Mouse (Mus musculus) midbrain, embryonic 13.5 days (tissue): Measurements from ENCODE around the gene Gcdh. TPM values are rescaled to one million over a fixed set of nuclear protein-coding genes. Genes with fewer than 3 reads are reported as not detected.

ENCODE experiments used
- ATAC-seq: fragments of 200-750 bp; cut with Nextera tagmentation; 2 replicates; pipeline ENCODE4 v1.8.0; 2017; ENCODE audit warnings: mild to moderate bottlenecking, moderate TSS enrichment, moderate library complexity
- H3K27ac ChIP-seq: fragments of 300-500 bp; sonication (generic); 2 replicates; pipeline ENCODE4 v1.5.1; 2015; ENCODE audit warnings: inconsistent platforms, mild to moderate bottlenecking, moderate library complexity
- H3K27me3 ChIP-seq: fragments of 300-500 bp; sonication (generic); 2 replicates; pipeline ENCODE4 v1.6.1; 2015; ENCODE audit warnings: mild to moderate bottlenecking, inconsistent platforms
- H3K36me3 ChIP-seq: fragments of 300-500 bp; sonication (generic); 2 replicates; pipeline ENCODE4 v1.6.1; 2015; ENCODE audit warnings: mild to moderate bottlenecking, inconsistent platforms
- H3K4me1 ChIP-seq: fragments of 300-500 bp; sonication (generic); replicated peaks from 2 replicates; pipeline ENCODE4 v1.6.1; 2015; ENCODE audit warnings: inconsistent platforms
- H3K4me2 ChIP-seq: fragments of 300-500 bp; sonication (generic); replicated peaks from 2 replicates; pipeline ENCODE4 v1.6.1; 2015; ENCODE audit warnings: moderate library complexity, mild to moderate bottlenecking, inconsistent platforms
- H3K4me3 ChIP-seq: fragments of 300-500 bp; sonication (generic); replicated peaks from 2 replicates; pipeline ENCODE4 v1.5.1; 2015; ENCODE audit warnings: mild to moderate bottlenecking, inconsistent platforms
- H3K9ac ChIP-seq: fragments of 300-500 bp; sonication (generic); replicated peaks from 2 replicates; pipeline ENCODE4 v1.6.1; 2015; ENCODE audit warnings: mild to moderate bottlenecking, inconsistent platforms
- H3K9me3 ChIP-seq: fragments of 300-500 bp; sonication (generic); 2 replicates; pipeline ENCODE4 v1.6.1; 2016; ENCODE audit warnings: mild to moderate bottlenecking, inconsistent platforms
- WGBS: fragments of 180-500 bp; shearing (Covaris S2); methylation state at CpG from one replicate; pipeline ENCODE4 v1.1.7; 2015; 5-methylcytosine and 5-hydroxymethylcytosine counted together
- polyA plus RNA-seq: library from polyadenylated mRNA; unstranded; fragments of >200 nt; fragmentation: Nextera tagmentation; extraction: Ambion mirVana; gene quantifications from 2 replicates; pipeline ENCODE4 v1.2.1, GENCODE M21; 2015

The Gcdh gene
- 31.7 and 34.3 TPM in 2 replicates for polyA plus RNA-seq

GRCm38 (mm10) chr8:84893709-84894134 is at the start of gene Gcdh:
Gene Gcdh (minus strand): TSS chr8:84893921.
- under 1% methylated on average over 11 of the region's 11 CpGs for WGBS
- Histone ChIP-seq H3K4me2 (peak within 1 kb of the TSS; percentile 71), H3K4me3 (peak within 1 kb of the TSS; percentile 57), H3K27ac (peak within 1 kb of the TSS; percentile 10; the same call in 1 of the 2 replicates), H3K4me1 (peaks cover 19% of the 10 kb centered on the region), H3K9ac (peak within 1 kb of the TSS; percentile 76), H3K36me3 (peaks cover 22% of the 10 kb centered on the region), H3K9me3 (no peaks in the 10 kb centered on the region), H3K27me3 (no peaks in the 10 kb centered on the region)
- ATAC-seq, result peak; percentile 99

DNA sequence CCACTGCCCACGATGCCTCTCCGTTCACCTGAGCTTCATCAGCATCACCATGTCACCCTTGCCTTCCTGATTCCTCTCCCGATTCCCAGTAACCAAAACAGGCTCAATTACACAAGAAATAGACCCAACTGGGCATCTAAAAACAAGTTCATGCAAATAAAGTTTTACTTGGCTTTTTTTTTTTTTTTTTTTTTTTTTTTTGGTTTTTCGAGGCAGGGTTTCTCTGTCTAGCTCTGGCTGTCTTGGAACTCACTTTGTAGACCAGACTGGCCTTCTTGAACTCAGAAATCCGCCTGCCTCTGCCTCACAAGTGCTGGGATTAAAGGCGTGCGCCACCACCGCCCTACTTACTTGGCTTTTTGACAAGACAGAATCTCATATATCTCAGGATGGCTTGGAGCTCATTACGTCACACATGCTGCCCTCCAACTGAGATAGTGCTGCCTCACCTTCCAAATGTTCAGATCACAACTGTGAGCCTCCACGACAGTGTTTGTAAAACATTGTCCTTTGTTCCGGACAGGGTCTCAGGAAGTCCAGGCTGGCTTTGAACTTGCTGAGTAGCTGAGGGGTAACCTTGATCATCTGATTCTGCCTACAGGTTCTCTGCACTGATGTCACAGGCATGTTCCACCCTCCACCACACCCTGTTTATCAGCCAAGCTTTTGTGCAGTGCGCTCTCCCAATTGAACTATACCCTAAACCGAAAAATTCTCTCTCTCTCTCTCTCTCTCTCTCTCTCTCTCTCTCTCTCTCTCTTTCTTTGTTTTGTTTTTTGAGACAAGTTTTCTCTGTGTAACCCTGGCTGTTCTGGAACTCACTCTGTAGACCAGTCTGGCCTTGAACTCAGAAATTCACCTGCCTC is 44.1 kb upstream of the Gcdh start:
- H3K9ac ChIP-seq, result peak overlapping the region; percentile 98
- H3K4me1 ChIP-seq, result peaks cover 38% of the 10 kb centered on the region
- H3K27ac ChIP-seq, result peak overlapping the region; percentile 97
- H3K9me3 ChIP-seq, result no peaks in the 10 kb centered on the region
- H3K27me3 ChIP-seq, result peaks cover 23% of the 10 kb centered on the region
- H3K4me3 ChIP-seq, result peak overlapping the region; percentile 89
- no peak for ATAC-seq
- peaks cover 6% of the 10 kb centered on the region for H3K36me3 ChIP-seq
- H3K4me2 ChIP-seq, result peak overlapping the region; percentile 73
- 69% methylated on average over 13 of the region's 13 CpGs for WGBS

DNA sequence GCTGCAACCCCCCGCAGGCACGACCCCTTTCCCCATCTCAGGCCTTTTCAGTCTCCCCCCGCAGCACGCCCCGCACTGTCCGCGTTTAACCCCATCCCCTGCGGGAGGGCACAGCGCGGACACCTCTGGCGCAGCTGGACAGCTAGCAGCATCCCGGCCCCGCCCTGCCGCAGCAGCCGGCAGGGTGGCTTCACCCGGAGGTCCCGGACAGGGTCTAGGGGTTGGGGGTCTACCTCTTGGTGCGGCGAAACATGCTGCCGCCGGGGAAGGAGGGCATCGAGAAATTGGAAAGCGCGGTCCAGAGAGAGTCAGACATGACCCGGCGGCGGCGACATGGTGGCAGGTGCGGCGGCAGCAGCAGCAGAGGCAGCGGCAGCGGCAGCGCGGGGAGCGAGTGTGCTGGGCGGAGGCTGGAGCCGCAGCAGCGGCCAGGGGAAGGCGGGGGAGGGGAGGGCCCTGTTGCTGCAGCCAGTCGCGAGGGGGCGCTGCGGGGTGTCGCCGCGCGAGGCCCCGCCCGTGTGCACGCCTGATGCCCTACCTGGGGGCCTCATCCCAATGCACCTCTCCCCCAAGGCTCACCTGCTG is 43.3 kb upstream of the Gcdh start, which contains the start of gene Mast1:
Gene Mast1 (minus strand): TSS at position 398 of the 585 bp plus-strand sequence.
- Histone ChIP-seq H3K4me1 (peaks cover 38% of the 10 kb centered on the region), H3K36me3 (peaks cover 14% of the 10 kb centered on the region), H3K27me3 (peaks cover 24% of the 10 kb centered on the region), H3K4me2 (peak within 1 kb of the TSS; percentile 73), H3K27ac (peak within 1 kb of the TSS; percentile 97), H3K4me3 (peak within 1 kb of the TSS; percentile 89), H3K9me3 (no peaks in the 10 kb centered on the region), H3K9ac (peak within 1 kb of the TSS; percentile 98)
- WGBS, result under 1% methylated on average over 49 of the region's 50 CpGs
- peak; percentile 73 for ATAC-seq

- 14% methylated on average over 23 of the region's 23 CpGs for WGBS
- peaks cover 38% of the 10 kb centered on the region for H3K4me1 ChIP-seq
- H3K4me3 ChIP-seq, result peak overlapping the region; percentile 89
- peak overlapping the region; percentile 98 for H3K9ac ChIP-seq
- H3K9me3 ChIP-seq, result no peaks in the 10 kb centered on the region
- peaks cover 21% of the 10 kb centered on the region for H3K36me3 ChIP-seq
- H3K4me2 ChIP-seq, result peak overlapping the region; percentile 73
- peak; percentile 59 for ATAC-seq
- peaks cover 26% of the 10 kb centered on the region for H3K27me3 ChIP-seq
- peak overlapping the region; percentile 97 for H3K27ac ChIP-seq
These were observed 42.6 kb upstream of the Gcdh start for GRCm38 (mm10) chr8:84936041-84936961.

DNA sequence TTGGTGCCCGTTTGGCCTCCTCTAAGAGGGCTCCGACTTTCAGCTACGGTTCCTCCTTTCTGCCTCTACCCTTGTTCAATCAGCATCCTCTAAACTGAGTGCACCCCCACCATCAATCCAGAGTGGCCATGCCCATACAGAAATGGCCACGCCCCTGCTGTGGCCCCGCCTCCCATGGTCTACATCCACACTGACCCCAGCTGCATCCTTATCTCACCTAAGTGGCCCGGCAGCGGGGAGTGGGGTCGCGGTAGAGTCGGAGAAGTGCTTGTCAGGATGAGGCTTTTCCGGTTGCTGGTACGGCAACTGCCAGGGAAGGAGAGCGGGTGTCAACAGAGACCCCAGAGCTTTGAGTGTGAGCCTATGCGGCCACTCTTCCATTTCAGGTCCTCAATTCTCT is 41.8 kb upstream of the Gcdh start:
- H3K36me3 ChIP-seq, result peaks cover 26% of the 10 kb centered on the region
- peak overlapping the region; percentile 98 for H3K9ac ChIP-seq
- H3K4me1 ChIP-seq, result peaks cover 38% of the 10 kb centered on the region
- H3K27ac ChIP-seq, result peak overlapping the region; percentile 97
- peak overlapping the region; percentile 73 for H3K4me2 ChIP-seq
- 4% methylated on average over 14 of the region's 14 CpGs for WGBS
- H3K27me3 ChIP-seq, result peaks cover 31% of the 10 kb centered on the region
- H3K9me3 ChIP-seq, result no peaks in the 10 kb centered on the region
- peak overlapping the region; percentile 89 for H3K4me3 ChIP-seq
- ATAC-seq, result peak; percentile 21

GRCm38 (mm10) chr8:84934860-84935259 is 41.1 kb upstream of the Gcdh start:
- peak overlapping the region; percentile 73 for H3K4me2 ChIP-seq
- no peaks in the 10 kb centered on the region for H3K9me3 ChIP-seq
- peaks cover 32% of the 10 kb centered on the region for H3K36me3 ChIP-seq
- peak overlapping the region; percentile 89 for H3K4me3 ChIP-seq
- H3K9ac ChIP-seq, result peak overlapping the region; percentile 98
- WGBS, result 1% methylated on average over 15 of the region's 15 CpGs
- peak overlapping the region; percentile 97 for H3K27ac ChIP-seq
- H3K4me1 ChIP-seq, result peaks cover 38% of the 10 kb centered on the region
- ATAC-seq, result peak; percentile 82
- peaks cover 37% of the 10 kb centered on the region for H3K27me3 ChIP-seq

- H3K4me2 ChIP-seq, result peak overlapping the region; percentile 73
- H3K27me3 ChIP-seq, result peaks cover 44% of the 10 kb centered on the region
- H3K36me3 ChIP-seq, result peaks cover 32% of the 10 kb centered on the region
- no peaks in the 10 kb centered on the region for H3K9me3 ChIP-seq
- H3K9ac ChIP-seq, result no peak overlapping the region; the same call in 1 of the 2 replicates
- WGBS, result 83% methylated on average over 16 of the region's 16 CpGs
- no peak for ATAC-seq
- H3K4me1 ChIP-seq, result peaks cover 44% of the 10 kb centered on the region
- peak overlapping the region; percentile 89 for H3K4me3 ChIP-seq
- H3K27ac ChIP-seq, result peak overlapping the region; percentile 97; the same call in 1 of the 2 replicates
These were observed 40.2 kb upstream of the Gcdh start for GRCm38 (mm10) chr8:84933767-84934559.

DNA sequence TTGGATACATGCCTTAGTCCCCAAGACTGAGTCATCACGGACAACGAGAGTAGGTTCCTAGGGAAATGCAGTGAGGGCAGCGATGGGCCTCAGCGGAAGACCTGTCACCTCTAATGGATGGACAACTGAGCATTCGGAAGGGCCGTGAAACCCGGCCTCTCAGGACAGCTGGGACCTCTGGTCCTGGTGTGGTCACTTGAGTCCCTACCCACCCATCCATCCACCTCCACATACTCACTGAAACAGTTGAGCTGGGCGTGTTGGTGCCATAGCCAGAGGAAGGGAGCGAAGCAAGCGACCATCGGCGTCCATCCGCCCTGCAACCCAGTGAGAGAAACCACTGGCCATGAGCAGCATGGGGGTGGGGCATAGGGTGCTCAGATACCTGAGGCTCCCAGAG is 36.9 kb upstream of the Gcdh start:
- H3K36me3 ChIP-seq, result peaks cover 56% of the 10 kb centered on the region
- H3K27me3 ChIP-seq, result peaks cover 41% of the 10 kb centered on the region
- H3K27ac ChIP-seq, result no peak overlapping the region
- H3K9me3 ChIP-seq, result no peaks in the 10 kb centered on the region
- 93% methylated on average over 13 of the region's 13 CpGs for WGBS
- no peak overlapping the region for H3K4me3 ChIP-seq
- peaks cover 35% of the 10 kb centered on the region for H3K4me1 ChIP-seq
- no peak for ATAC-seq
- no peak overlapping the region for H3K9ac ChIP-seq
- H3K4me2 ChIP-seq, result no peak overlapping the region

DNA sequence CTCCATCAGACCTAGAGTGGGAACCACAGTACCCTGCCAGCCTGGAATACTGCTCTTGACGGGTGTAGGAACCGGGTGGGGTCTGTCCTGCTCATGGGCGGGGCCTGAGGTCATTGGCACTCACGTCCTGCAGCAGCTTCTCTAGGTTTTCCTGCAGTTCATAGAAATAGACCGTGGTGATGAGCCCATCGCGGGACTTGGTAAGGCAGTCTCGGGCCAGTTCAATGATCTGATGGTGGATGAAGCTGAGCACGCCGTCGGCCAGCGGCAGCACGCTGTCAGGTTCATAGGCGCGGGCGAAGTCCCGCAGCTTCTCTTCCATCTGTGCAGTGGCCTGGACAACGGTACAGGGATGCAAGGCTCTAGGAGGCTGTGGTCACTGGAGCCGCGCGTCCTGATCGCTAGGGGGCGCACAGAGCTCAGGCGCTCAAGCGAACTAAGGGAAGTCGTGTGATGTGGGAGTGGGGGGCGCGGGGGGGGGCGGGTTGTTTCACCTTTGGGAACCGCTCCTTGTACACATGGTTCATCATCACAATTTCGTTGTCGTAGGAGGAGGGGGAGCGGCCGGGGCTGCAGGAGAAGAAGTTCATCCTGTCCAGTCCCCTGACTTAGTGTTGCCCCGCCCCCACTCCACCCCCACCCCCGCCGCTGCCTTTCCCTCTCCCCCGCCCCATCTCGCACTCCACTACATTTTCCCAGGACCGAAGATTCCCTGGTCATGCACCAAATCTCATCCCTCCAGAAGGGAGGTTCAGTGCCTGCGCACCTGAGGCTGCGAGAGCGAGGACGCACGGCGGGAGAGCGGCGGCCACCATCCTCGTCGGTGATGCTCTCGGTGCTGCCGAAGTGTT is 35.0 kb upstream of the Gcdh start:
- WGBS, result 2% methylated on average over 47 of the region's 52 CpGs
- peaks cover 71% of the 10 kb centered on the region for H3K36me3 ChIP-seq
- H3K9ac ChIP-seq, result peak overlapping the region; percentile 53; the same call in 1 of the 2 replicates

DNA sequence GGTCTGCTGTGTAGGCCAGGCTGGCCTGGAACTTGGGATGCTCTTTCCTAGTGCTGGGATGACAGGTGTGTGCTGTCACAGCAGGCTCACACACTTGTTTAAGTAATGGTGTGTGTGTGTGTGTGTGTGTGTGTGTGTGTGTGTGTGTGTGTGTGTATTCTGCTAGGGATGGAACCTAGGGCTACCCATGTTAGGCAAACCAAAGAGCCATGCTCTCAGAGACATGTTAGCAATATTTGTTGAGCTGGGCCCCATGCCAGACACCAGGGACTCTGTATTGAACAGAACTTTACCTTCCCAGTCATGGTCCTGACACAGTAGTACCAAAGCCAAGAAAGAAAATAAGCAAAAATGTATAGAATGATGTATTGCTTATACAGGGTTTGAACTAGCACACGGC is 33.8 kb upstream of the Gcdh start:
- 83% methylated on average over 1 of the region's 1 CpGs for WGBS
- Histone ChIP-seq H3K4me1 (peaks cover 14% of the 10 kb centered on the region), H3K36me3 (peaks cover 74% of the 10 kb centered on the region), H3K9me3 (no peaks in the 10 kb centered on the region), H3K9ac (no peak overlapping the region), H3K27ac (no peak overlapping the region), H3K4me2 (no peak overlapping the region), H3K4me3 (no peak overlapping the region), H3K27me3 (peaks cover 34% of the 10 kb centered on the region)
- no peak for ATAC-seq

More for the DNA sequence above, 35.0 kb upstream of the Gcdh start:
- H3K9me3 ChIP-seq, result no peaks in the 10 kb centered on the region
- H3K27me3 ChIP-seq, result peaks cover 34% of the 10 kb centered on the region
- H3K4me2 ChIP-seq, result peak overlapping the region; percentile 58
- H3K4me1 ChIP-seq, result peaks cover 16% of the 10 kb centered on the region
- ATAC-seq, result peak; percentile 85
- H3K4me3 ChIP-seq, result peak overlapping the region; percentile 32
- H3K27ac ChIP-seq, result no peak overlapping the region
